Mouse (Mus musculus): ENCODE results near the gene Plpp3. TPM values are rescaled to one million over a fixed set of nuclear protein-coding genes. Genes with fewer than 3 reads are reported as not detected.
A peak's percentile ranks its signal among the peaks of the same experiment; 100 is the strongest.

The Plpp3 gene
- polyA plus RNA-seq, 1 experiment, result 38.6 TPM

DNA sequence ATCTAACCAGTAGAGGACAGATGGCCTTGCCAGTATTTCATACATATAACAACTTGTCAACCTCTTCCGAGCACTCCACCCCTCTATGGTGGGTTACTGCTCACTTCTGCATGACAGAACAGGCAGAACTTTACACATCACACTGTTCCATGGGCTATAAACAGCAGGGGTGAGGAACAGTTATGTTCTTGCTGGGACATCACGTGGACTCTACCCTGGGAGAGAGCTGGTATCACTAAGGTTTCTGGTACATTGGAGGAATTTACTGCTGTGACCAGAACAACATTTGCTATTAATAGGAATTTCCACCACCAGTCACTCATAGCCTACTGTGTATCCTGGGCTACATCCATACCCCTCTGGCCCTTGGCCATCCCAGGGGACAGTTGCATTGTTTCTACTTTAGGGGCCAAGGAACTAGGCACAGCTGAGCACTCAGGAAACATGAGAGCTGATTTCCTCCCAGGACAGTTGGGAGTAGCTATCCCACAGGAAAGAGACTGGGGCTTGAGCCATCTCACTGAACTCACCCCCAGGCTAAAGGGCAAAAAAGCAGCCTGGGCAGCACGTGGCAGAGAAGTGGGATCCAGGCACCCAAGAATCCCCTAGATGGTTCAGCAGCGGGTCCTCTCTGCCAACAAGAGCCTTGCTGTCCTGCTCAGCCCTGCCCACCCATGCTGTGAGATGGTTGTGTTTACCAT is 23.6 kb upstream of the Plpp3 start:
- H3K27ac ChIP-seq (replicated peaks; ENCODE audit: low read depth, low read length), result 0 out of 2 replicates have a peak overlapping the region, but pooled peaks have one; percentile 1
- H3K4me1 ChIP-seq (ENCODE audit: control insufficient read depth, insufficient read depth, insufficient read length, low read length), result peaks cover 3% of the 10 kb centered on the region; the same call in 1 of the 2 replicates
- no peak overlapping the region for H3K4me3 ChIP-seq (ENCODE audit: insufficient read depth, low read depth, low read length)

DNA sequence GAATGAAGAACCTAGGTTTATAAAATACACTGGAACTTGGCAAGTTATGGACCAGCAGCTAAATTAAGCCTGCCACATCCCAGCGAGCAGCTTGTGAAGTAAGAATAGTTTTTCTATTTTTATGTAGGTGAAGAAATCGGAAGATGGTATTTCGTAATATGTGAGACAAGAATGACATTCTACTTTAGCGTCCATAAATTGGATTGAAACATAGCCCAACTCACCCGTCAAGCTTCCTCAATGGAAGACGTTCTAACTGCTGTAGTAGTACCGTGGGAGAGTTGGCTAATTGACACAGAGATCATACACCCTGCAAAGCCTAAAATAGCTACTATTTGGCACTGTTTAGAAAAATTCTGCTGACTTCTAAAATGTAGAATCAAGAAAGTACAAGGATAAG is 7.7 kb upstream of the Plpp3 start:
- Histone ChIP-seq H3K4me3 (ENCODE audit: insufficient read depth, low read depth, low read length) (no peak overlapping the region), H3K4me1 (ENCODE audit: control insufficient read depth, insufficient read depth, insufficient read length, low read length) (no peaks in the 10 kb centered on the region), H3K27ac (replicated peaks; ENCODE audit: low read depth, low read length) (no peak overlapping the region)

DNA sequence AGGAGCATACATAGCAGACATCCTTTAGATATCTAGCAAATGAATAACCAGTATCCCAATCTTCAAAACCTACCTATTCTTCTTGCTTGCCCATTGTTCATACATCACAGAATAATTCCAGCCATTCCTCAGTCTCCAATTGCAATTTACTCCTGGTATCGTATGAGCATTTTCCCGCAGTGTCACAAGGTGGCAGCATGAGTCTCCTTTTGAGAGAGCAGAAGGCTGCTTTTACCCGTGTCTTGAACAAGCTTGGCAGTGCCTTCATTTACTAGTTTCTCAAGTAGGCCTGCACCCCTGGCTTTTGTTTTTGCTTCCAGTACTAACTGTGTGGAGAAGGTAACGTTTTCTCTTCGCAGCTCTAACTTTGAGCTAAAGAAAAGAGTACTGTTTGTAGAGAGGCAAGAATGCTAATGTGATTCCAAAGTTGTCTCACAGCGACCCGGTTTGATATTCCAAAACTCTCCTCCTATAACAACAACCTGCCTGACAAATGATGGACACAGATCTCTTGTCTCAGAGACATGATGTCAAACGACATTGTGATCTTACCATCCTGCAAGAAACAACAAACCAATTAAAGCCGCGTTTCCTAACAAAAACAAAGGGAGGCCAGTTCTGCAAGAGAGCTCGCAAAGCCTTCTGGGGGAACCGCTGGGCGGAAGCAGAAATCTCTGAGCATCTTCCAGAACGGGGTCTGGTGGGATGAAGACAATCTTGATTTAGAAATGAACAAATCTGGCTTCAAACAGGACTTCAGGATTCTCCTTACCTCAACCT is 5.0 kb upstream of the Plpp3 start:
- Histone ChIP-seq H3K4me1 (ENCODE audit: control insufficient read depth, insufficient read depth, insufficient read length, low read length) (no peaks in the 10 kb centered on the region), H3K4me3 (ENCODE audit: insufficient read depth, low read depth, low read length) (no peak overlapping the region), H3K27ac (replicated peaks; ENCODE audit: low read depth, low read length) (no peak overlapping the region)

DNA sequence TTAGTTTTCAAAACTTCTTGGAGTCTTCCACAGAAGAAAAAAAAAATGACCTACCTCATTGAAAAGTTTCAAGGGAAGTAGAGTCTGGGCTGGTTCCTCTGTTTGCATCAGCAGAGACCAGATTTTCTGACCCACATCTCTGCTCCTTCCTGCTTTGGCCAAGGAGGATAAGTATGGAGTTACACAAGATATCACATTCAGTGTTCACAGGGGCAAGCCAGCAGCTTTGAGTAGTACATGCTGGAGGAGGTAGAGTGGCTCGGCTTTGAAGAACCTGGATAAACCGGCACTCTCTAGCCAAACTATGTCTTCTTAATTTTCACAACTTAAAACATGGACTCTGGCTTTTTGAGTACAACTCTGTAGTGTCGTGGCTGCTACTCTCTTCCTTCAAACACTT is 3.9 kb upstream of the Plpp3 start:
- no peak overlapping the region for H3K4me3 ChIP-seq (ENCODE audit: insufficient read depth, low read depth, low read length)
- no peaks in the 10 kb centered on the region for H3K4me1 ChIP-seq (ENCODE audit: control insufficient read depth, insufficient read depth, insufficient read length, low read length)
- H3K27ac ChIP-seq (replicated peaks; ENCODE audit: low read depth, low read length), result no peak overlapping the region

DNA sequence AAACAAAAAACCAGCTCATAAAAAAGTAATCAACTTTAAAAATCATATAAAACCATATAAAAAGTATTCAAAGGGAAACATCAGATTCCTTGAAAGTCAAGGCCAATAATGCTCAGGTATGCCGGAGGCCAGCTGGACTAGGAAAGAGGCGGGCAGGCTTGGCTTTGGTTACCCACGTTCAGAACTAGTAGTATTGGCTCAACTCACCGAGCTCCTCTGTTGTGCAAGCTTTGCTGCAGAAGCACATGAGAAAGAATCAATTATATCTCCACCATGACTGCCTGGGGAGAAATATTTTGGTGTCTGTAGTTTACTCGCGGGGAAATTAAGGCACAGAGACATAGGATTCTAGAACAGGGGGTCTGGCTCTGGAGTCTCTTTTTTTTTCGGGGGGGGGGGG is 866 bp upstream of the Plpp3 start:
- H3K4me3 ChIP-seq (ENCODE audit: insufficient read depth, low read depth, low read length), result no peak overlapping the region
- peaks cover under 1% of the 10 kb centered on the region; the same call in 1 of the 2 replicates for H3K4me1 ChIP-seq (ENCODE audit: control insufficient read depth, insufficient read depth, insufficient read length, low read length)
- no peak overlapping the region for H3K27ac ChIP-seq (replicated peaks; ENCODE audit: low read depth, low read length)

DNA sequence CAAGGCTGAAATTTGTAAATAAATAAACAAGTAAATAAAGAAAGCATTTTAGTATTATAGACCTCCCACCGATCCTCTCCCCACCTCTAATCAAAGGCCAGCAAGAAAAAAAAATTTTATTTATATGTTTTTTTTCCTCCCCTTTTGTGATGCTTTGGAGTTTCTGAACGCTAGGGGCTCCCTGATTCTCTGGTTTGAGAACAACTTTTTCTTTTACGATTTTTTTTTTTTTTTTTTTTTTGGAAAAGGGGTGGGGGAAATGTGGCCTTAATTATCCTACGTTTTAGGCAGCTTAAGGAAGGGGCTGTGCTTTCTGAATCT is 232 bp upstream of the Plpp3 start:
- peaks cover 5% of the 10 kb centered on the region; the same call in 1 of the 2 replicates for H3K4me1 ChIP-seq (ENCODE audit: control insufficient read depth, insufficient read depth, insufficient read length, low read length)
- peak overlapping the region; percentile 94 for H3K4me3 ChIP-seq (ENCODE audit: insufficient read depth, low read depth, low read length)
- peak overlapping the region; percentile 83; the same call in 1 of the 2 replicates for H3K27ac ChIP-seq (replicated peaks; ENCODE audit: low read depth, low read length)

DNA sequence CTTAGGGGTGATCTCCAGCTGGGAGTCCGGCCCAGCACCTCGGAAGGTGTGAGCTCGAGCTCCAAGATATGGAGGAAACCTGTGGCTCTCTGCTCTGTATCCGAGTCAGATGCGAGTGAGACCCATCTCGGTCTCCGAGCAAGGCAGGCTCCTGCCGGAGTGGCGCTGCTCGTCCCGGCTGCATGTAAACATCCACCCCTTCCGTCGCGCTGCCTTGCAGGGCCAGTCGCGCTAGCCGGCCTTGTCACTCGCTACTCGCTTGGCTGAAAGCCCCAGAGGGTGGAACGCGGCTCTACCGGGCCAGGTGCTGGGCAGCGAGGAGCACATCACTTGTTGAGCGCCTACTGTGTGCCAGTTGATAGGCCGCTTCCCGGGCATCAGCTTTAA is 1.0 kb downstream of the Plpp3 start:
- peaks cover 10% of the 10 kb centered on the region for H3K4me1 ChIP-seq (ENCODE audit: control insufficient read depth, insufficient read depth, insufficient read length, low read length)
- H3K4me3 ChIP-seq (ENCODE audit: insufficient read depth, low read depth, low read length), result peak overlapping the region; percentile 94
- peak overlapping the region; percentile 91 for H3K27ac ChIP-seq (replicated peaks; ENCODE audit: low read depth, low read length)

DNA sequence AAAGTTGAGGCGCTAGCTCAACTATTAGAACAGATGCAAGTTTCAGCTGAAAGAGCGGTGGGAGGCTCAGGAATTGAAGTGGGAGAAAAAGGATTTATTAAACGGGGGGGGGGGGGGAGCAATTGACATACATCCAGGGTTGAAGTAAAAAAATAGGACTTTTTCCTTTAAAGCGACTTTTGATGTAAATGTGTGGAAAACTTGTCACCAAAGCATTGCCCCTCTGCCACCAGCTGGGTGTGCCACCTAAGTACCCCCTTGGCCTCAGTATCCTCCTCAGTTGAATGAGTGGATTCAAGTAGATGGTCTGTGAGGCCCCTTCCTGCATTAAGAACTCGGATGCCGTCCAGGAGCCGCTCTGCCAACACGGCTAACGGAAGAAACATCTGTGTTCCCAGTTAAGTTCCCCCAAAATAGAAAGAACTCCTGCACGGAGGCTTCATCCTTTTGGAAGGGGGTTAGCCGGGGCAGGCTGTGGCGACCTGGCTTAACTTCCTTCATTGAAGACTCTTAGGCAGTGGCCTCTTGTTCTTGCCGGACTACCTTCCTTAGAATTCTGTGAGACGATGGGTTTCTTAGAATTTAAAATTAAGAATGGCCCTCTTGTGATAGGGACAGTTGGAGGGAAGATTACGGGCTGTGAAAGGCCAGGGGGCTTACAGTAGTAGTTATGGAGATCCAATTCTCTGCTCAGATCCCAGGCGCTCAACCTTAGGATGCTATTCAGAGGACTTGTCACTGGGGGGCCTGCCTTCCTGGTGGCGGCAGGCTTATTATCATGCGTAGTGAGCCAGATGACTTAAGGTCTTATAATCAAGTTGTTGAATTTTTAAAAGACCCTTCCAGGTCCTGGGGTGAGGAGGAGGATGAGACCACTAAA is 1.7 kb downstream of the Plpp3 start:
- H3K4me1 ChIP-seq (ENCODE audit: control insufficient read depth, insufficient read depth, insufficient read length, low read length), result peaks cover 17% of the 10 kb centered on the region
- H3K27ac ChIP-seq (replicated peaks; ENCODE audit: low read depth, low read length), result peak overlapping the region; percentile 91
- peak overlapping the region; percentile 94 for H3K4me3 ChIP-seq (ENCODE audit: insufficient read depth, low read depth, low read length)

DNA sequence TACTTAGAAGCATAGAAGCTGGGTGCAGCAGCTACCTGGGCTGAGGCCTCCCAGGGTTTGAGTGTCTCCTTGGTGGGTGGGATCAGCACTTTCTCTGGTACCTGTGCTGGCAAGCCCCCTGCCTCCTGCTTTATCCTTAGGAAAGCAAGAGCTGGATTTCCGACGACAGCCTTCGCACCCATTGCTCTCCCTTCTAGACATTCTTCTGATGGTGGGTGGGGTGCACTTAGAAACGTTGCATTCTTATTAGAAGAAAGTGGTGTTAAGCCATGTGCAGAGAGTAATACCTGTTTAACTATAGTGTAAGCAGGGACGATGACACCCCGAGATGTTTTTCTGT is 2.4 kb downstream of the Plpp3 start:
- Histone ChIP-seq H3K27ac (replicated peaks; ENCODE audit: low read depth, low read length) (peak overlapping the region; percentile 91), H3K4me3 (ENCODE audit: insufficient read depth, low read depth, low read length) (peak overlapping the region; percentile 94), H3K4me1 (ENCODE audit: control insufficient read depth, insufficient read depth, insufficient read length, low read length) (peaks cover 18% of the 10 kb centered on the region)

DNA sequence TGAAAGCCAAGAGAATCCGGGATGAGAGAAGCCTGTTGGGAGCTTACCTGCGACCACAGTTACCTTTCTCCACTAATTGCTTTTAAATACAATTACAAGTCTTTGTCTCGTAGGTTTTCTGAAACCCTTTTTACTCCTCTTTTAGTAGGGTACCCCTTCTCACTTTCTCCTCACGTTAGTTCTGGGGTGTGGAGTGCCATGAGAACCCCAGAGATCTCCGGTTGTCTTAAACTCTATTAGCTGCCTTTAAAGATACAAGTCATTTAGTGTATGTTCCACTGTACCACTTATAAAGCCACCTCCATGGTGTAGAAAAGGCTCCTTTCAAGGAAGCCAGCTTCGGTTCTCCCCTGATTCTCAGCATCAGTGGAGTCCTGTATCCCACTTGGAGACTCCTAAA is 3.3 kb downstream of the Plpp3 start:
- Histone ChIP-seq H3K4me1 (ENCODE audit: control insufficient read depth, insufficient read depth, insufficient read length, low read length) (peaks cover 23% of the 10 kb centered on the region), H3K4me3 (ENCODE audit: insufficient read depth, low read depth, low read length) (peak overlapping the region; percentile 48), H3K27ac (replicated peaks; ENCODE audit: low read depth, low read length) (no peak overlapping the region)

DNA sequence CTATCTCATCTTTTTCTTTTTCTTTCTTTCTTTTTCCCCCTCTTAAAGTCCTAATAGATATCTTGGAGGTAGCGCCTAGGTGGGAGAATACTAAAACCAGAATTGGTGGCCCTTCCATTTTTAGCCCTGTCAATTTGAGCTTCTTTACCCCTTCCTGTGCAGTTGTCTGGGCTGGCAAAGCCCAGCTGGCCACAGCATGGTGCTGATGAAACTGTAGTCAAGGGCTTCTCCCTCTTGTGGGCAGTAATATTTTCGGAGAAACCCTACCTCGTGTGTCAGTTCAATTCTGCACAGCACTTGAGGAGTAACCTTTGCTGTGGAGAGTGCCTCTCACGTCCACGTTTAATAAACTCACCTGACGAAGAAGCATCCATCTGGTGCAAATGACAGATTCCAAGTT is 4.9 kb downstream of the Plpp3 start:
- no peak overlapping the region for H3K27ac ChIP-seq (replicated peaks; ENCODE audit: low read depth, low read length)
- no peak overlapping the region for H3K4me3 ChIP-seq (ENCODE audit: insufficient read depth, low read depth, low read length)
- peaks cover 23% of the 10 kb centered on the region for H3K4me1 ChIP-seq (ENCODE audit: control insufficient read depth, insufficient read depth, insufficient read length, low read length)

DNA sequence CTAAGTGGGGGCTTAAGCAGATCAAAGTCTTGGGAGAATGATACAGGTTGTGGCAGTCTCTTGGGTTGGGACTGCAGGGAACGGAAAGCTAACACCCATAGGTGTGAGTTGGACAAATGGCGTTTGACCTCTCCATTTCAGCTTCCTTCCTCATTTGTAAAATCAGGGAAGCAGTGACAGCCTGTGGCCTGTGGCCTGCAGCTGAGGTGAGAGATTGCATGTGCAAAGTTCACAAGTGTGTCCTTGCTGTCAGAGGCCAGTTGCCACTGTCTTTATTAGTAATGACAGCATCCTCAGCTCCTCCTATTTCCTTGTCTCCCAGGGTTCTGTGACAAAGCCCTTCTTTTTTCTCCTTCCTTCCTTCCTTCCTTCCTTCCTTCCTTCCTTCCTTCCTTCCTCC is 5.5 kb downstream of the Plpp3 start:
- peaks cover 25% of the 10 kb centered on the region for H3K4me1 ChIP-seq (ENCODE audit: control insufficient read depth, insufficient read depth, insufficient read length, low read length)
- peak overlapping the region; percentile 8; the same call in 1 of the 2 replicates for H3K27ac ChIP-seq (replicated peaks; ENCODE audit: low read depth, low read length)
- no peak overlapping the region for H3K4me3 ChIP-seq (ENCODE audit: insufficient read depth, low read depth, low read length)

DNA sequence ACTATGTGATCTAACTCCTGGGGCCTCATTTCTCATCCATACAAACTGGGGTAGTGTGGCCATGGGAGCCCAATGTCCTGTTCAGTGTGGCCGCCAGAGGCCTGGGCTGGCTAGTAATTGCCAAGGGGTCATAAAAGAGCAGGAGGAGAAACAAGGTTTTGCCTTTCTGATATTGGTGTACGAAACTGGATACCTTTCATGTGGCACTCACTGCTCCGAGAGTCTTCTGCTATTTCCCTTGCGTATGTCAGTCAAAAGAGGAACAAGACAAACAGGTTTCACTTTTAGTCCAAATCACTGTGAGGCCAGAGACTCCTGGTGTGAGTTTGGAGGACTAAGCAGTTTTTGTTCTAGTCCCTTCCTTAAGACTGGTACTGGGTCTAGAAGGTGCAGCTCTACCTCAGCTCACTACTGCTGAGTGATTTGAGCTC is 6.8 kb downstream of the Plpp3 start:
- H3K4me3 ChIP-seq (ENCODE audit: insufficient read depth, low read depth, low read length), result peak overlapping the region; percentile 28; the same call in 1 of the 2 replicates
- H3K27ac ChIP-seq (replicated peaks; ENCODE audit: low read depth, low read length), result 0 out of 2 replicates have a peak overlapping the region, but pooled peaks have one; percentile 36
- peaks cover 32% of the 10 kb centered on the region for H3K4me1 ChIP-seq (ENCODE audit: control insufficient read depth, insufficient read depth, insufficient read length, low read length)

DNA sequence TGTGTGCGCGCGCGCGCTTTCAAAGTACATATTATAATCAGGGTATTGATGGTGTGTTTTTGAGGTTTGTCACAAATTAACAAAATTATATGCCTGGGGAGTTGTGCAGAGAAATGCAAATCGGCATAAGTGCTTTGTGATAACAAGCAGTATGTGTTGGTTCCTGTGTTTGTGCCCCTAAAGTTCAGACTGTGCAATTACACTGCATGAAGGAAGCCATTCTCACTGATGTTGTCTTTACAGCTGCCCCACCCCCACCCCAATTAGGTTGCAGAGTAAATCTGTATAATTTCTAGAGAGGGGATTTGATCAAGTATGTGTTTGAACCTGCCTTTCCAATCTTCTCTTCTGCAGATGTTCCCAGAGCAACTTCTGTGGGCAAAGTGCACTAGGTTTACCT is 7.8 kb downstream of the Plpp3 start:
- Histone ChIP-seq H3K4me3 (ENCODE audit: insufficient read depth, low read depth, low read length) (no peak overlapping the region), H3K27ac (replicated peaks; ENCODE audit: low read depth, low read length) (no peak overlapping the region)

DNA sequence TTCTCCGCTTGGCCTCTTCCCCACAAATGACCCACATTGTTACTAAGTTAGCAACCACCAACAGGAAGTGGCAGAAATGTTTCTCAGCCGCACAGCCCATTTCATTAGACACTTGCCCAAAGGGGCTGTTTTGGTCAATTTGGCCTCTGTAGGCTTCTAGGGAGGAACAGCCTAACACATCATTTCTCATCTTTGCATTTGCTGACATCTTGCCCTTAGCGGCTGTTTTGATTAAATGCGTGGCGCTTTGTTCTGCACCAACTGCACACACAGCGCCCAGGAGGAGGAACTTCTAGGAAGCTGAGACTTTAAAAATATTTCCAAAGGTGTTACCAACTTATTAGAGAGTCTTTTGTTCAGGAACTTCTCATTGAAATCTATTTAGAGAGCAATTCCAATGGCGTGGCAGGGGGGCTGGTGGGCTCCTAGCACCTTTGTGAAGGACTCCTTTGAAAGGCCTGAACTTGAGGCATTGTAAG is 12.0 kb downstream of the Plpp3 start:
- Histone ChIP-seq H3K4me3 (ENCODE audit: insufficient read depth, low read depth, low read length) (no peak overlapping the region), H3K4me1 (ENCODE audit: control insufficient read depth, insufficient read depth, insufficient read length, low read length) (peaks cover 32% of the 10 kb centered on the region; the same call in 1 of the 2 replicates), H3K27ac (replicated peaks; ENCODE audit: low read depth, low read length) (no peak overlapping the region)

More for the DNA sequence above, 7.8 kb downstream of the Plpp3 start:
- peaks cover 38% of the 10 kb centered on the region for H3K4me1 ChIP-seq (ENCODE audit: control insufficient read depth, insufficient read depth, insufficient read length, low read length)
